Mouse (Mus musculus) myocyte (in vitro differentiated cells): Measurements from ENCODE around the gene Mroh7. TPM values are rescaled to one million over a fixed set of nuclear protein-coding genes. Genes with fewer than 3 reads are reported as not detected.

Experiments used
- H3K27me3 ChIP-seq: one replicate; pipeline ENCODE4 v1.6.1; 2011; ENCODE audit not compliant: control insufficient read depth, insufficient read depth, insufficient read length
- H3K36me3 ChIP-seq: one replicate; pipeline ENCODE4 v1.6.1; 2011; ENCODE audit not compliant: control insufficient read depth, insufficient read depth
- H3K4me2 ChIP-seq: one replicate; pipeline ENCODE4 v1.6.1; 2011; ENCODE audit warnings: low read depth, control low read depth
- H3K4me3 ChIP-seq: one replicate; pipeline ENCODE4 v1.5.1; 2011; ENCODE audit warnings: mild to moderate bottlenecking, control low read depth, moderate library complexity
- H3K79me2 ChIP-seq: one replicate; pipeline ENCODE4 v1.6.1; 2011; ENCODE audit not compliant: control insufficient read depth, insufficient read depth
- H3ac ChIP-seq: one replicate; pipeline ENCODE4 v1.6.1; 2011; ENCODE audit not compliant: control insufficient read depth, insufficient read length
- CEBPB ChIP-seq: IDR thresholded peaks from 2 replicates; pipeline ENCODE4 v1.6.1; 2011; ENCODE audit warnings: mild to moderate bottlenecking, moderate library complexity; ENCODE audit not compliant: poor library complexity, insufficient read depth, severe bottlenecking
- E2F4 ChIP-seq: IDR thresholded peaks from one replicate; pipeline ENCODE4 v1.6.1; 2011; ENCODE audit warnings: mild to moderate bottlenecking, control low read depth, moderate library complexity; ENCODE audit not compliant: insufficient read depth
- MAX ChIP-seq: IDR thresholded peaks from one replicate; pipeline ENCODE4 v1.6.1; 2011; ENCODE audit warnings: low read depth, mild to moderate bottlenecking, control low read depth
- MYOD1 ChIP-seq, 3 experiments: IDR thresholded peaks; one replicate each; pipeline ENCODE4 v1.6.1; 2011; ENCODE audit warnings: control low read depth in 2 of 3, low read depth in 2 of 3, mild to moderate bottlenecking in 2 of 3, moderate library complexity in 1 of 3; ENCODE audit not compliant: insufficient read length in 2 of 3, control insufficient read depth in 1 of 3
- MYOG ChIP-seq, 3 experiments: IDR thresholded peaks; one replicate each; pipeline ENCODE4 v1.6.1; 2011; ENCODE audit warnings: control low read depth in 2 of 3, low read depth in 2 of 3, mild to moderate bottlenecking in 2 of 3; ENCODE audit not compliant: insufficient read length in 2 of 3, control insufficient read depth in 1 of 3, insufficient read depth in 1 of 3
- POLR2A ChIP-seq: IDR thresholded peaks from one replicate; pipeline ENCODE4 v1.6.1; 2011; ENCODE audit warnings: low read depth, mild to moderate bottlenecking, control low read depth, moderate library complexity; ENCODE audit not compliant: insufficient read length
- POLR2AphosphoS2 ChIP-seq: IDR thresholded peaks from one replicate; pipeline ENCODE4 v1.6.1; 2011; ENCODE audit warnings: low read depth, control low read depth; ENCODE audit not compliant: insufficient read length
- REST ChIP-seq: IDR thresholded peaks from one replicate; pipeline ENCODE4 v1.6.1; 2011; ENCODE audit warnings: mild to moderate bottlenecking, control low read depth, moderate library complexity; ENCODE audit not compliant: insufficient read depth, insufficient read length
- SRF ChIP-seq: IDR thresholded peaks from one replicate; pipeline ENCODE4 v1.6.1; 2011; ENCODE audit warnings: low read depth; ENCODE audit not compliant: control insufficient read depth, insufficient read length
- TCF12 ChIP-seq: IDR thresholded peaks from one replicate; pipeline ENCODE4 v1.6.1; 2011; ENCODE audit warnings: mild to moderate bottlenecking, control low read depth; ENCODE audit not compliant: poor library complexity, insufficient read depth, severe bottlenecking
- TCF3 ChIP-seq: IDR thresholded peaks from one replicate; pipeline ENCODE4 v1.6.1; 2011; ENCODE audit warnings: low read depth, control low read depth; ENCODE audit not compliant: insufficient read length
- USF1 ChIP-seq: IDR thresholded peaks from one replicate; pipeline ENCODE4 v1.6.1; 2011; ENCODE audit warnings: low read depth, mild to moderate bottlenecking, control low read depth, moderate library complexity
- polyA plus RNA-seq: library from polyadenylated mRNA; unstranded; fragments of >200 nt; fragmentation: generic; extraction: Trizol; gene quantifications from one replicate; pipeline ENCODE4 v1.2.1, GENCODE M21; 2012; ENCODE audit warnings: missing spikeins

Gene Mroh7
- polyA plus RNA-seq, 1 experiment, result not detected

GRCm38 (mm10) chr4:106703956-106704355 lies 26.8 kb downstream of the Mroh7 start:
- Histone ChIP-seq H3K36me3 (no peaks in the 10 kb centered on the region), H3K79me2 (no peaks in the 10 kb centered on the region)
- TF ChIP-seq MYOG (IDR thresholded peaks at IDR 0.05; ENCODE audit: control insufficient read depth in 1 of 3, insufficient read depth in 1 of 3, insufficient read length in 2 of 3, low read depth in 2 of 3) (no peak), REST (no peak), MYOD1 (IDR thresholded peaks at IDR 0.05; ENCODE audit: control insufficient read depth in 1 of 3, insufficient read length in 2 of 3, low read depth in 2 of 3) (no peak), POLR2A (no peak), E2F4 (no peak), TCF12 (no peak), TCF3 (no peak), USF1 (no peak), CEBPB (no peak), POLR2AphosphoS2 (no peak), SRF (no peak), MAX (no peak)

GRCm38 (mm10) chr4:106700798-106701197 lies 29.9 kb downstream of the Mroh7 start:
- Histone ChIP-seq H3K4me2 (no peak overlapping the region), H3ac (no peak overlapping the region), H3K79me2 (no peaks in the 10 kb centered on the region), H3K27me3 (peaks cover 51% of the 10 kb centered on the region), H3K36me3 (no peaks in the 10 kb centered on the region), H3K4me3 (no peak overlapping the region)
- TF ChIP-seq POLR2AphosphoS2 (no peak), POLR2A (no peak), USF1 (no peak), MAX (no peak), SRF (no peak), MYOD1 (IDR thresholded peaks at IDR 0.05; ENCODE audit: control insufficient read depth in 1 of 3, insufficient read length in 2 of 3, low read depth in 2 of 3) (no peak), TCF12 (no peak)

More at GRCm38 (mm10) chr4:106703956-106704355, 26.8 kb downstream of the Mroh7 start:
- Histone ChIP-seq H3K4me2 (no peak overlapping the region), H3K27me3 (peaks cover 39% of the 10 kb centered on the region), H3ac (no peak overlapping the region), H3K4me3 (no peak overlapping the region)

GRCm38 (mm10) chr4:106699989-106700388 lies 30.7 kb downstream of the Mroh7 start:
- Histone ChIP-seq H3K4me2 (no peak overlapping the region), H3K4me3 (no peak overlapping the region), H3K27me3 (peaks cover 51% of the 10 kb centered on the region), H3K79me2 (no peaks in the 10 kb centered on the region), H3K36me3 (no peaks in the 10 kb centered on the region), H3ac (no peak overlapping the region)
- TF ChIP-seq POLR2AphosphoS2, result no peak
- TF ChIP-seq TCF12, result no peak
- no peak for TF ChIP-seq USF1
- no peak for TF ChIP-seq MAX
- TF ChIP-seq MYOD1 (IDR thresholded peaks at IDR 0.05; ENCODE audit: control insufficient read depth in 1 of 3, insufficient read length in 2 of 3, low read depth in 2 of 3), result no peak
- no peak for TF ChIP-seq E2F4
- TF ChIP-seq MYOG (IDR thresholded peaks at IDR 0.05; ENCODE audit: control insufficient read depth in 1 of 3, insufficient read depth in 1 of 3, insufficient read length in 2 of 3, low read depth in 2 of 3), result no peak
- no peak for TF ChIP-seq TCF3
- TF ChIP-seq SRF, result no peak

GRCm38 (mm10) chr4:106693841-106694430 lies 36.8 kb downstream of the Mroh7 start:
- TF ChIP-seq CEBPB (no peak), TCF3 (no peak), E2F4 (no peak), REST (no peak), POLR2AphosphoS2 (no peak), MYOG (IDR thresholded peaks at IDR 0.05; ENCODE audit: control insufficient read depth in 1 of 3, insufficient read depth in 1 of 3, insufficient read length in 2 of 3, low read depth in 2 of 3) (no peak), TCF12 (no peak), USF1 (no peak), POLR2A (no peak), SRF (no peak), MAX (no peak), MYOD1 (IDR thresholded peaks at IDR 0.05; ENCODE audit: control insufficient read depth in 1 of 3, insufficient read length in 2 of 3, low read depth in 2 of 3) (no peak)
- no peak overlapping the region for H3K4me2 ChIP-seq
- H3K79me2 ChIP-seq, result no peaks in the 10 kb centered on the region
- no peak overlapping the region for H3K4me3 ChIP-seq
- H3K27me3 ChIP-seq, result peaks cover 43% of the 10 kb centered on the region
- H3K36me3 ChIP-seq, result no peaks in the 10 kb centered on the region
- H3ac ChIP-seq, result no peak overlapping the region
